Mouse (Mus musculus): ENCODE measurements around the gene Peli1.

DNA sequence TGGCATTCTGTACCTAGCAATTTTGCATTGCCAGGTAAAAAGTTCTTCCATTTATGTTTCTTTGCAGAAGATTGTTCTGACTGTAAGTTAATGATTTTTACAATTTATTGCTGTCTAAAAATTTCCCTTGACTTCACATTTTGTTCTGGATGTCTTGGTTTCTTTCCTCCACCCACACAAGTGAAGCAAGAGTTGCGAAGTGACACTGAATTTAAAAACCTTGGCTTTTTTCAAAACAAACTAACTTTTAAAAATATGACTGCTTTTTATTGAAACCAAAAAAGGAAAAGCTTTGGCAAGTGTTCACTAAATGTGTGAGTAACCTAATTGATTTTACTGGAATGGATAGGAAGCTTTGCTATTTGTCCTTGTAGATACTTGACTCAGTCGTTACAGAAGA, 18.2 kb downstream of the Peli1 start:
- no peak for TF ChIP-seq CTCF (IDR thresholded peaks at IDR 0.05; ENCODE audit: insufficient read depth, low read depth, low read length)
- no peak for TF ChIP-seq POLR2A (IDR thresholded peaks at IDR 0.05; ENCODE audit: insufficient read depth, low read depth, low read length)

Data from olfactory bulb, adult 2 months (tissue).